Mouse (Mus musculus): Measurements from ENCODE around the gene Helz2. TPM values are rescaled to one million over a fixed set of nuclear protein-coding genes. Genes with fewer than 3 reads are reported as not detected.
"Not testable (repeated sequence)": the region's sequence is repeated elsewhere in the genome, so short reads cannot be mapped to it uniquely, and the experiment has no call there.

Helz2 gene
- polyA plus RNA-seq, 1 experiment: 1.4 TPM

DNA sequence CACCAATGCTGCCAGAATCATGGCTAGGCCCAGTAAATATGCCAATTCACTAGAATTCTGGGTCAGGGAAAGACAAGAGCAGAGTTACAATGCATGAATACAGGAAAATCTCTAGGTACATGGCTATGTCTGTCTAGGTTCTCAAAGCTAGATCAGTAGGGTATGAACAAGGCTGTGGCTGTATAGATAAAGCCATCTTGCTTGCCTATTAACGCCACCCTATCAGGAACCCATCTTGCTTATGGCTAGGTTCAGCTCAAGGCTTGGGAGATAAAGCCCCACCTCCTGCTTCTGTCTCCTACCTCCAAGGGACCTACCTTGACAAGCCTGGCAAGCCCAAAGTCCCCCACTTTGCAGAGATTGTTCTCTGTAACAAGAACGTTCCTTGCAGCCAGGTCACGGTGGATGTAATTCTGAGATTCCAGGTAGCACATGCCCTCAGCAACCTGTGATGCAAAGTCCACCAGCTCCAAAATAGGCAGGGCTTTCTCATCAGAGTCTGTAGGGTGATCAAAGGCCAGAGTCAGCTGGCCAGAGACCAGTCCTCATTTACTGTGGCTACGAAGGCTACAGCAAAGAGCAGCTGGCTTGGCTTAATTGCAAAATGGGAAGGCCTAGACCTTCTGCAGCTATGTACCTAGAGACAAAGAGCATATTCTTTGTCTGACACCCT lies 45.1 kb downstream of the Helz2 start:
- Histone ChIP-seq H3K4me1 (ENCODE audit: control insufficient read depth, insufficient read depth, low read length) (no peaks in the 10 kb centered on the region), H3K27ac (ENCODE audit: control insufficient read depth, insufficient read depth, low read depth, low read length) (no peak overlapping the region), H3K4me3 (ENCODE audit: control insufficient read depth, low read depth, low read length) (no peak overlapping the region), H3K36me3 (ENCODE audit: control insufficient read depth, insufficient read depth, low read length) (no peaks in the 10 kb centered on the region), H3K27me3 (ENCODE audit: control insufficient read depth, insufficient read depth, low read length) (no peaks in the 10 kb centered on the region)
- no peak for TF ChIP-seq POLR2A (IDR thresholded peaks at IDR 0.05; ENCODE audit: control insufficient read depth, low read depth, low read length)
- TF ChIP-seq CTCF (IDR thresholded peaks at IDR 0.05; ENCODE audit: control insufficient read depth, insufficient read depth, insufficient replicate concordance, low read depth, low read length): no peak

- no peaks in the 10 kb centered on the region for H3K36me3 ChIP-seq (ENCODE audit: control insufficient read depth, insufficient read depth, low read length)
- H3K4me1 ChIP-seq (ENCODE audit: control insufficient read depth, insufficient read depth, low read length): no peaks in the 10 kb centered on the region
- no peaks in the 10 kb centered on the region for H3K27me3 ChIP-seq (ENCODE audit: control insufficient read depth, insufficient read depth, low read length)
- no peak overlapping the region for H3K4me3 ChIP-seq (ENCODE audit: control insufficient read depth, low read depth, low read length)
- H3K27ac ChIP-seq (ENCODE audit: control insufficient read depth, insufficient read depth, low read depth, low read length): no peak overlapping the region
- no peak for TF ChIP-seq POLR2A (IDR thresholded peaks at IDR 0.05; ENCODE audit: control insufficient read depth, low read depth, low read length)
- TF ChIP-seq CTCF (IDR thresholded peaks at IDR 0.05; ENCODE audit: control insufficient read depth, insufficient read depth, insufficient replicate concordance, low read depth, low read length): no peak
These were observed 48.8 kb downstream of the Helz2 start for GRCm38 (mm10) chr2:181193044-181193443.

GRCm38 (mm10) chr2:181191936-181192335 lies 49.9 kb downstream of the Helz2 start:
- TF ChIP-seq POLR2A (IDR thresholded peaks at IDR 0.05; ENCODE audit: control insufficient read depth, low read depth, low read length) (no peak), CTCF (IDR thresholded peaks at IDR 0.05; ENCODE audit: control insufficient read depth, insufficient read depth, insufficient replicate concordance, low read depth, low read length) (no peak)
- H3K4me1 ChIP-seq (ENCODE audit: control insufficient read depth, insufficient read depth, low read length): no peaks in the 10 kb centered on the region; the same call in 1 of the 2 replicates
- H3K4me3 ChIP-seq (ENCODE audit: control insufficient read depth, low read depth, low read length): no peak overlapping the region
- no peak overlapping the region for H3K27ac ChIP-seq (ENCODE audit: control insufficient read depth, insufficient read depth, low read depth, low read length)
- H3K27me3 ChIP-seq (ENCODE audit: control insufficient read depth, insufficient read depth, low read length): no peaks in the 10 kb centered on the region
- H3K36me3 ChIP-seq (ENCODE audit: control insufficient read depth, insufficient read depth, low read length): no peaks in the 10 kb centered on the region

DNA sequence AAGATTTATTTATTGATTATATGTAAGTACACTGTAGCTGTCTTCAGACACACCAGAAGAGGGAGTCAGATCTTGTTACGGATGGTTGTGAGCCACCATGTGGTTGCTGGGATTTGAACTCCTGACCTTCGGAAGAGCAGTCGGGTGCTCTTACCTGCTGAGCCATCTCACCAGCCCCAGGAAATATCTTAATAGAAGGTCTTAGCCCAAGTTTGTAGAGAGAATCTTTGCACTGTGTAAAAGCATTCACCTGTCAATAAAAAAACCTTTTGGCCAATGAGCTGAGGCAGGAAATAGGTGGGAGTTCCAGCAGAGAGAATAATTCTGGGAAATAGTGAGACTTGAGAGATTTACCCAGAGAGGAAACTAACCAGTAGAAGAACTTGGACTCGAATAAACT lies 50.4 kb downstream of the Helz2 start:
- H3K4me1 ChIP-seq (ENCODE audit: control insufficient read depth, insufficient read depth, low read length); H3K36me3 ChIP-seq (ENCODE audit: control insufficient read depth, insufficient read depth, low read length); H3K4me3 ChIP-seq (ENCODE audit: control insufficient read depth, low read depth, low read length); H3K27me3 ChIP-seq (ENCODE audit: control insufficient read depth, insufficient read depth, low read length); H3K27ac ChIP-seq (ENCODE audit: control insufficient read depth, insufficient read depth, low read depth, low read length): not testable (repeated sequence)

GRCm38 (mm10) chr2:181189321-181189720 lies 52.5 kb downstream of the Helz2 start:
- H3K4me1 ChIP-seq (ENCODE audit: control insufficient read depth, insufficient read depth, low read length): no peaks in the 10 kb centered on the region; the same call in 1 of the 2 replicates
- no peak overlapping the region for H3K4me3 ChIP-seq (ENCODE audit: control insufficient read depth, low read depth, low read length)
- no peak overlapping the region for H3K27ac ChIP-seq (ENCODE audit: control insufficient read depth, insufficient read depth, low read depth, low read length)

DNA sequence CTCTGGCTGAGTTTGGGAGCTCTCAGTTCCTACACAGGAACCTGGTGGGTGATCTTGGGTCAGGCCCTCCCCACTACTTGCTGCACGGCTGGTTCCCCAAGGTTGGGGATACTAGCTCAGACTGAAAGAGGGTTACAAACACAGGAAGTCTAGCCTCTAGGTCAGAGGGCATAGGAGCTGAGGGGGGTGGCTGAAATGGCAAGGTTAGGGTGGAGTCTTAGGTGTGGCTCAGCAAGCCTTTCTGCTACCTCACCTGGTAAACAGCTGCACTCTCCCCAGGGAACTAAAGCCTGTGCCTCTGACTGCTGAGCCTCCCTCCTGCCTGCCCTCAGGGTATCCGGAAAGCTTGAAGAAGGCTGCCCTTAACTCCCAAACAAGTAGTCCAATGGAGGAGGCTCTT lies 53.1 kb downstream of the Helz2 start:
- Histone ChIP-seq H3K4me1 (ENCODE audit: control insufficient read depth, insufficient read depth, low read length) (no peaks in the 10 kb centered on the region; the same call in 1 of the 2 replicates), H3K36me3 (ENCODE audit: control insufficient read depth, insufficient read depth, low read length) (no peaks in the 10 kb centered on the region), H3K4me3 (ENCODE audit: control insufficient read depth, low read depth, low read length) (no peak overlapping the region), H3K27ac (ENCODE audit: control insufficient read depth, insufficient read depth, low read depth, low read length) (no peak overlapping the region), H3K27me3 (ENCODE audit: control insufficient read depth, insufficient read depth, low read length) (no peaks in the 10 kb centered on the region)
- TF ChIP-seq POLR2A (IDR thresholded peaks at IDR 0.05; ENCODE audit: control insufficient read depth, low read depth, low read length) (no peak), CTCF (IDR thresholded peaks at IDR 0.05; ENCODE audit: control insufficient read depth, insufficient read depth, insufficient replicate concordance, low read depth, low read length) (no peak)

More at GRCm38 (mm10) chr2:181189321-181189720, 52.5 kb downstream of the Helz2 start:
- Histone ChIP-seq H3K27me3 (ENCODE audit: control insufficient read depth, insufficient read depth, low read length) (no peaks in the 10 kb centered on the region), H3K36me3 (ENCODE audit: control insufficient read depth, insufficient read depth, low read length) (no peaks in the 10 kb centered on the region)
- TF ChIP-seq POLR2A (IDR thresholded peaks at IDR 0.05; ENCODE audit: control insufficient read depth, low read depth, low read length): no peak
- TF ChIP-seq CTCF (IDR thresholded peaks at IDR 0.05; ENCODE audit: control insufficient read depth, insufficient read depth, insufficient replicate concordance, low read depth, low read length): no peak

GRCm38 (mm10) chr2:181187121-181188000 lies 54.5 kb downstream of the Helz2 start, which contains the start of gene Ppdpf:
Gene Ppdpf (plus strand): TSS chr2:181187247.
- H3K4me1 ChIP-seq (ENCODE audit: control insufficient read depth, insufficient read depth, low read length): no peaks in the 10 kb centered on the region; the same call in 1 of the 2 replicates
- H3K36me3 ChIP-seq (ENCODE audit: control insufficient read depth, insufficient read depth, low read length): no peaks in the 10 kb centered on the region
- H3K4me3 ChIP-seq (ENCODE audit: control insufficient read depth, low read depth, low read length): peak within 1 kb of the TSS; percentile 77
- H3K27me3 ChIP-seq (ENCODE audit: control insufficient read depth, insufficient read depth, low read length): no peaks in the 10 kb centered on the region
- no peak for TF ChIP-seq POLR2A (IDR thresholded peaks at IDR 0.05; ENCODE audit: control insufficient read depth, low read depth, low read length)
- no peak for TF ChIP-seq CTCF (IDR thresholded peaks at IDR 0.05; ENCODE audit: control insufficient read depth, insufficient read depth, insufficient replicate concordance, low read depth, low read length)
- H3K27ac ChIP-seq (ENCODE audit: control insufficient read depth, insufficient read depth, low read depth, low read length): peak within 1 kb of the TSS; percentile 55; the same call in 1 of the 2 replicates

All from testis, adult 2 months (tissue).